Mouse (Mus musculus) cerebral cortex, adult 2 months (tissue): ENCODE data around the gene Tmppe.

Experiments
- WGBS: fragments of 180-500 bp; shearing (Covaris S2); methylation state at CpG from one replicate; pipeline ENCODE4 v1.1.7; 2018; 5-methylcytosine and 5-hydroxymethylcytosine counted together

The Tmppe gene

GRCm38 (mm10) chr9:114394677-114395076 lies 6.2 kb upstream of the Tmppe start:
- WGBS, result 89% methylated on average over 8 of the region's 8 CpGs

GRCm38 (mm10) chr9:114395258-114395657 lies 5.6 kb upstream of the Tmppe start:
- 93% methylated on average over 4 of the region's 4 CpGs for WGBS

GRCm38 (mm10) chr9:114399680-114400079 lies 1.2 kb upstream of the Tmppe start:
- WGBS, result 97% methylated on average over 12 of the region's 12 CpGs

GRCm38 (mm10) chr9:114400588-114400948 lies 337 bp upstream of the Tmppe start:
- WGBS, result 20% methylated on average over 5 of the region's 5 CpGs

GRCm38 (mm10) chr9:114401685-114402080 lies 778 bp downstream of the Tmppe start:
- 3% methylated on average over 16 of the region's 16 CpGs for WGBS

- 75% methylated on average over 2 of the region's 2 CpGs for WGBS
These were observed 6.8 kb downstream of the Tmppe start for GRCm38 (mm10) chr9:114407676-114408075.

GRCm38 (mm10) chr9:114410313-114410862 lies 9.5 kb downstream of the Tmppe start:
- 95% methylated on average over 11 of the region's 11 CpGs for WGBS

GRCm38 (mm10) chr9:114411295-114411694 lies 10.4 kb downstream of the Tmppe start:
- WGBS, result 82% methylated on average over 5 of the region's 5 CpGs

GRCm38 (mm10) chr9:114412406-114412805 lies 11.5 kb downstream of the Tmppe start:
- 65% methylated on average over 9 of the region's 9 CpGs for WGBS

GRCm38 (mm10) chr9:114413866-114414265 lies 13.0 kb downstream of the Tmppe start:
- 85% methylated on average over 12 of the region's 12 CpGs for WGBS

GRCm38 (mm10) chr9:114415701-114416100 lies 14.8 kb downstream of the Tmppe start:
- 27% methylated on average over 11 of the region's 11 CpGs for WGBS

GRCm38 (mm10) chr9:114416646-114417517 lies 16.0 kb downstream of the Tmppe start:
- WGBS, result 93% methylated on average over 21 of the region's 21 CpGs

GRCm38 (mm10) chr9:114418187-114418586 lies 17.3 kb downstream of the Tmppe start:
- WGBS, result 70% methylated on average over 5 of the region's 7 CpGs

- WGBS, result 87% methylated on average over 8 of the region's 8 CpGs
These were observed 19.5 kb downstream of the Tmppe start for GRCm38 (mm10) chr9:114420443-114420842.

- WGBS, result 72% methylated on average over 3 of the region's 3 CpGs
These were observed 20.1 kb downstream of the Tmppe start for GRCm38 (mm10) chr9:114421045-114421444.

- 87% methylated on average over 7 of the region's 7 CpGs for WGBS
These were observed 20.9 kb downstream of the Tmppe start for GRCm38 (mm10) chr9:114421797-114422196.

GRCm38 (mm10) chr9:114425576-114425975 lies 24.7 kb downstream of the Tmppe start:
- 95% methylated on average over 5 of the region's 5 CpGs for WGBS

GRCm38 (mm10) chr9:114426201-114426600 lies 25.3 kb downstream of the Tmppe start:
- WGBS, result 98% methylated on average over 5 of the region's 5 CpGs

GRCm38 (mm10) chr9:114427425-114427824 lies 26.5 kb downstream of the Tmppe start:
- 93% methylated on average over 8 of the region's 8 CpGs for WGBS

GRCm38 (mm10) chr9:114428103-114428834 lies 27.4 kb downstream of the Tmppe start:
- WGBS, result 85% methylated on average over 12 of the region's 12 CpGs

- 87% methylated on average over 2 of the region's 2 CpGs for WGBS
These were observed 34.8 kb downstream of the Tmppe start for GRCm38 (mm10) chr9:114435668-114436067.

- WGBS, result 88% methylated on average over 10 of the region's 10 CpGs
These were observed 39.6 kb downstream of the Tmppe start for GRCm38 (mm10) chr9:114440548-114440947.

- 96% methylated on average over 9 of the region's 9 CpGs for WGBS
These were observed 41.3 kb downstream of the Tmppe start for GRCm38 (mm10) chr9:114442225-114442624.
